Mouse (Mus musculus): ENCODE measurements around the gene Olfr571. TPM values are rescaled to one million over a fixed set of nuclear protein-coding genes. Genes with fewer than 3 reads are reported as not detected.

The Olfr571 gene
- polyA plus RNA-seq (2012; rRNA removed), result not detected in 2 replicates

DNA sequence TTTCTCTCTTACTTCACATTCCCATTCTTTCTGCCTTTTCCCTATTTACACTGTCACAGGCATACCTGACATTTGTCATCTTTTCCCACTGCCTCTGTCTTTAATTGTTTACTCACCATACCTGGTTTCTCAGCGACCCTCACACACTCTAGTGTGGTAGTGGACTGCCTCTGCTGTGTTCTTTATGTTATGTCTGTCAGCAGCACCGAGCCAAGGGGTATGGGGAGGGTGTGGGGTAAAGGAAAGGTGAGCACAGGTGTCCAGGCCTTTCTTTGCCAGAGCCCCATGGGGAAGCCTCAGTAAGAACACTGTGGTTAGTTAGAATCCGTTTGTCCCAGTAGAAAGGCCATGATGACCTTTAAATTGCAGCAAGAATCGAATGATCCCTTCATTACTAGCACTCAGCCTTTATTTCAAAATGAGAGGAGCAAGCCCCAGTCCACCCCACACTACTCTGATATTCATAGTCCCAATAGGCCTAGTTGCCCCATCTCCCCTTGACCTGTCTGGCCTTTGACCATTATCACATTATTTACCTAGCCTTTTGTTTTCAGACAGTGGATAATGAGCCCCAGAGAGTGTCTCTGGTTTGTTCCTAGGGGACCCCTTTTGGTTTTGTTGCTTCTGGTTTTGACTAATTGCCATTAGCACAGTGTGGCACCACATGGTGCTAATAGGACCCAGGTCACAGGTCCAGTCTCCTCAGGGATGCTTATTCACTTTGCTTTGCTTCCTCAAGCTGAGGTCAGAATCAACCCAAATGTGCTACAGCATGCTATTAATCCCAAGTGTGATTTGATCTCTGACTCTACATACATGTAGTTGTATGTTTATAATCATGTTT, at the start of gene Olfr571:
TSS of gene Olfr571 (minus strand) at position 505 of the 844 bp plus-strand sequence.
- Histone ChIP-seq H3K4me3 (ENCODE audit: insufficient read depth, low read length) (no peak within 1 kb of the TSS), H3K27ac (ENCODE audit: insufficient read depth, low read length) (no peak within 1 kb of the TSS), H3K4me1 (ENCODE audit: control insufficient read depth, insufficient read depth, low read length) (no peaks in the 10 kb centered on the region)
- TF ChIP-seq CTCF (IDR thresholded peaks at IDR 0.05; ENCODE audit: extremely low read depth, insufficient read depth, low read length), result no peak
- TF ChIP-seq POLR2A (IDR thresholded peaks at IDR 0.05; ENCODE audit: extremely low read depth, insufficient read depth, low read length), result no peak

DNA sequence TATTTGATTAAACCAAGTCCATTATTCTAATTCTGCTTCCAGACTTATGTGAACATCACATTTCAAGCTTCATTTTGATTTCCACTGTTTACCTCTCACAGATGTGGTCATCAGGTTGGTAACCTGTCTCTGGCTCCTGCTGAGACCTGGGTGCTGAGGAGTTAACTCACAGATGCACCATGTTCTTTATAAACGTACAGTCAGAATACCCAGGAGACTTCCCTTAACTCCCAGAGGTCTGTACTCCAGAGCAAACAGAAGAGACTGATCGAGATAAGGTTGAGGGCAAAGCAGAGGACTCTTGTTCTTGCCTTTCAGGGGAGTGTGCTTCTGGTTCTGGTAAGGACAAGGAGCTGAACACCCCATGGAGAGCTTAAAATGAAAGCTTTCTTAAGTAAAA, 45.0 kb upstream of the Olfr571 start, which contains the start of gene Olfr576:
TSS of gene Olfr576 (plus strand) at position 301 of the 400 bp plus-strand sequence.
- no peak for TF ChIP-seq CTCF (IDR thresholded peaks at IDR 0.05; ENCODE audit: extremely low read depth, insufficient read depth, low read length)
- TF ChIP-seq POLR2A (IDR thresholded peaks at IDR 0.05; ENCODE audit: extremely low read depth, insufficient read depth, low read length), result no peak
- no peaks in the 10 kb centered on the region for H3K4me1 ChIP-seq (ENCODE audit: control insufficient read depth, insufficient read depth, low read length)
- no peak within 1 kb of the TSS for H3K4me3 ChIP-seq (ENCODE audit: insufficient read depth, low read length)
- no peak within 1 kb of the TSS for H3K27ac ChIP-seq (ENCODE audit: insufficient read depth, low read length)

DNA sequence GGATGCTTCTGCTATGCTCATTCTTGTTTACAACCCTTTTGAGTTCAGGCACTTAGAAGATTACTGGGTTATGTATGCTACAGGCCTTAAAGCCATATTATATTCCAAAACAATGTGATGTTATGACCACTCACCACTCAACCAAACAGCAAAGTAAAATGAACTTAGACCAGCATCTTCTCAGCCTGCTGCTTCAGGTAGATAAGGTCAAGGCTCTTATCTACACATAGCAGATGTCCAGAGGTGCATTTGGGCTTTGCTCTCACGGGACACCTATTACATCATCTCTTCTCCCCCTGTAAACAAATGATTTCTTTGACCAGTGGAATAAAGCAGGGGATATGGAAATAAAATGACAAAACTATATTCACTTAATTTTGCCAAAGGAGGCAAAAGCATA, 41.3 kb upstream of the Olfr571 start, which contains the start of gene Olfr575:
TSS of gene Olfr575 (minus strand) at position 183 of the 400 bp plus-strand sequence.
- TF ChIP-seq CTCF (IDR thresholded peaks at IDR 0.05; ENCODE audit: extremely low read depth, insufficient read depth, low read length) (no peak), POLR2A (IDR thresholded peaks at IDR 0.05; ENCODE audit: extremely low read depth, insufficient read depth, low read length) (no peak)
- no peak within 1 kb of the TSS for H3K4me3 ChIP-seq (ENCODE audit: insufficient read depth, low read length)

DNA sequence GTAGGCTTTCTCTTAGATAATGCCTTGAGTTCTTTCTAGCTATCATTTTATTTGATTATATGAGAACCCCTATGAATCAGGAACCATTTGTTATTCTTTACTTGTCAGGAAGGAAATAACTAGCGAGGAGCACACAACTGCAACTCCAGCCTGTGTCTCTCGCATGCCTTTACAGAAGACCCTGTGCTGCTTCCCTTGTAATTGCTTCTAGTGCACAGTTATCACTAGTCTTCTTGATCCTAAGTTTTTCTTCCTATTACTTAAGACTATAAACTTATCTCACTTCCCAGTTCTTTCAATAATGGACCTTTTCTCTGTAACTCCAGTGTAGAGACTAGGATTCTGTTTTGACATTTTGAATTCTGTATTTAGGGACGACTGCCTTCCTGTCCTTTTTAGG, 40.8 kb upstream of the Olfr571 start:
- Histone ChIP-seq H3K27ac (ENCODE audit: insufficient read depth, low read length) (no peak overlapping the region), H3K4me3 (ENCODE audit: insufficient read depth, low read length) (no peak overlapping the region), H3K4me1 (ENCODE audit: control insufficient read depth, insufficient read depth, low read length) (no peaks in the 10 kb centered on the region)
- no peak for TF ChIP-seq POLR2A (IDR thresholded peaks at IDR 0.05; ENCODE audit: extremely low read depth, insufficient read depth, low read length)
- TF ChIP-seq CTCF (IDR thresholded peaks at IDR 0.05; ENCODE audit: extremely low read depth, insufficient read depth, low read length), result no peak

More for the DNA sequence above, 41.3 kb upstream of the Olfr571 start, which contains the start of gene Olfr575:
- Histone ChIP-seq H3K27ac (ENCODE audit: insufficient read depth, low read length) (no peak within 1 kb of the TSS), H3K4me1 (ENCODE audit: control insufficient read depth, insufficient read depth, low read length) (no peaks in the 10 kb centered on the region)

- Histone ChIP-seq H3K4me3 (ENCODE audit: insufficient read depth, low read length) (no peak overlapping the region), H3K4me1 (ENCODE audit: control insufficient read depth, insufficient read depth, low read length) (no peaks in the 10 kb centered on the region), H3K27ac (ENCODE audit: insufficient read depth, low read length) (no peak overlapping the region)
- no peak for TF ChIP-seq POLR2A (IDR thresholded peaks at IDR 0.05; ENCODE audit: extremely low read depth, insufficient read depth, low read length)
- no peak for TF ChIP-seq CTCF (IDR thresholded peaks at IDR 0.05; ENCODE audit: extremely low read depth, insufficient read depth, low read length)
Measured at GRCm38 (mm10) chr7:102950732-102951131, 33.4 kb upstream of the Olfr571 start.

DNA sequence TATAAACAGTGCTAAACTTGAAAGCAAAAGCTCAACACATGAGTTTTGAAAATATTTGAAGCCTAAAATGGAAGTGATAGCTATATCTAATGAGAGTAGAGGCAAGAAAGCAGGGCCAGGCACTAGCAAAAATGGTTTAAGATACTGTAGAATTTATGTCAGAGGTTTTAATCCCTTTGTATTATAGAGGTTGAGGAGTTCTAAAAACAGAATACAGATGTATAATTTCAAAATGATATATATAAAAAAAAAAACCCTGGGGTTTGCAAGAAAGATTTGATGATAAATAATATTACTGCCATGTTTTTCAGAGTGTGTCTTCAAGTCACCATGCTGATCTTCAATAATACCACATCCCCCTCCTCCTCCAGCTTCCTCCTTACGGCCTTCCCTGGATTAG, 30.8 kb upstream of the Olfr571 start, which contains the start of gene Olfr574:
TSS of gene Olfr574 (plus strand) at position 301 of the 400 bp plus-strand sequence.
- H3K4me3 ChIP-seq (ENCODE audit: insufficient read depth, low read length), result no peak within 1 kb of the TSS
- no peaks in the 10 kb centered on the region for H3K4me1 ChIP-seq (ENCODE audit: control insufficient read depth, insufficient read depth, low read length)
- H3K27ac ChIP-seq (ENCODE audit: insufficient read depth, low read length), result no peak within 1 kb of the TSS
- TF ChIP-seq POLR2A (IDR thresholded peaks at IDR 0.05; ENCODE audit: extremely low read depth, insufficient read depth, low read length) (no peak), CTCF (IDR thresholded peaks at IDR 0.05; ENCODE audit: extremely low read depth, insufficient read depth, low read length) (no peak)

- no peaks in the 10 kb centered on the region for H3K4me1 ChIP-seq (ENCODE audit: control insufficient read depth, insufficient read depth, low read length)
- no peak for TF ChIP-seq POLR2A (IDR thresholded peaks at IDR 0.05; ENCODE audit: extremely low read depth, insufficient read depth, low read length)
- no peak for TF ChIP-seq CTCF (IDR thresholded peaks at IDR 0.05; ENCODE audit: extremely low read depth, insufficient read depth, low read length)
- H3K4me3 ChIP-seq (ENCODE audit: insufficient read depth, low read length), result no peak overlapping the region
- H3K27ac ChIP-seq (ENCODE audit: insufficient read depth, low read length), result no peak overlapping the region
Measured at GRCm38 (mm10) chr7:102943417-102943816, 26.1 kb upstream of the Olfr571 start.

- H3K4me3 ChIP-seq (ENCODE audit: insufficient read depth, low read length), result no peak within 1 kb of the TSS
- TF ChIP-seq CTCF (IDR thresholded peaks at IDR 0.05; ENCODE audit: extremely low read depth, insufficient read depth, low read length) (no peak), POLR2A (IDR thresholded peaks at IDR 0.05; ENCODE audit: extremely low read depth, insufficient read depth, low read length) (no peak)
- no peaks in the 10 kb centered on the region for H3K4me1 ChIP-seq (ENCODE audit: control insufficient read depth, insufficient read depth, low read length)
- H3K27ac ChIP-seq (ENCODE audit: insufficient read depth, low read length), result no peak within 1 kb of the TSS
Measured at GRCm38 (mm10) chr7:102942475-102942874, 25.1 kb upstream of the Olfr571 start, which contains the start of gene Olfr573-ps1. Gene Olfr573-ps1 (minus strand): TSS chr7:102942575.

GRCm38 (mm10) chr7:102927105-102927504, 9.8 kb upstream of the Olfr571 start:
- TF ChIP-seq POLR2A (IDR thresholded peaks at IDR 0.05; ENCODE audit: extremely low read depth, insufficient read depth, low read length) (no peak), CTCF (IDR thresholded peaks at IDR 0.05; ENCODE audit: extremely low read depth, insufficient read depth, low read length) (no peak)
- Histone ChIP-seq H3K4me3 (ENCODE audit: insufficient read depth, low read length) (no peak overlapping the region), H3K27ac (ENCODE audit: insufficient read depth, low read length) (no peak overlapping the region), H3K4me1 (ENCODE audit: control insufficient read depth, insufficient read depth, low read length) (no peaks in the 10 kb centered on the region)

GRCm38 (mm10) chr7:102924109-102924508, 6.8 kb upstream of the Olfr571 start, which contains the start of gene Olfr572:
Gene Olfr572 (plus strand): TSS chr7:102924409.
- H3K4me1 ChIP-seq (ENCODE audit: control insufficient read depth, insufficient read depth, low read length), result no peaks in the 10 kb centered on the region
- no peak within 1 kb of the TSS for H3K4me3 ChIP-seq (ENCODE audit: insufficient read depth, low read length)
- H3K27ac ChIP-seq (ENCODE audit: insufficient read depth, low read length), result no peak within 1 kb of the TSS
- TF ChIP-seq POLR2A (IDR thresholded peaks at IDR 0.05; ENCODE audit: extremely low read depth, insufficient read depth, low read length) (no peak), CTCF (IDR thresholded peaks at IDR 0.05; ENCODE audit: extremely low read depth, insufficient read depth, low read length) (no peak)
